In genomic region chr14:118282917-118283316, GRCm38 (mm10) we compare ENCODE assay signal across 19 mouse cellular contexts. TPM values are rescaled to one million over a fixed set of nuclear protein-coding genes. Genes with fewer than 3 reads are reported as not detected.
DNase-seq lines count a peak whose midpoint lies in the region; ATAC-seq and TF ChIP-seq lines count a peak whose summit lies in the region.
"Had no signal": no experiment of that assay in that cellular context is flagged by ENCODE, and none has a peak within 500 bp of the region (broad histone marks: within the 10 kb centered on the region; RNA-seq: fewer than 3 reads in every experiment).

No protein-coding gene starts in this region.

- DNase-seq in R1 (ENCODE audit: low read depth, low spot score), result peak; percentile 27
- DNase-seq in intestine, embryonic 14.5 days (ENCODE audit: low spot score), result no peak
- DNase-seq in limb, embryonic 14.5 days (ENCODE audit: low spot score), result peak; percentile 31
- DNase-seq in forebrain, embryonic 10.5 days (ENCODE audit: extremely low spot score, low spot score), result no peak
- no peak for DNase-seq in heart, adult 11 months
- no peak for DNase-seq in urinary bladder, postnatal 36 days (ENCODE audit: low spot score in 2 of 2)
- DNase-seq: cerebellum, adult 2 months; embryo, embryonic 11 days; forebrain, postnatal 0 days; gastrocnemius, postnatal 36 days had no signal

- H3K9me3 ChIP-seq in intestine, embryonic 14.5 days (ENCODE audit: control insufficient read depth, low read length), result peaks cover 6% of the 10 kb centered on the region; the same call in 1 of the 2 replicates
- H3K9me3 ChIP-seq in kidney, embryonic 15.5 days (replicated peaks), result no peaks in the 10 kb centered on the region
- H3K9me3 ChIP-seq in limb, embryonic 14.5 days (ENCODE audit: control insufficient read depth, low read length), result peaks cover 9% of the 10 kb centered on the region; the same call in 1 of the 2 replicates
- peaks cover 14% of the 10 kb centered on the region; the same call in 1 of the 2 replicates for H3K9me3 ChIP-seq in forebrain, embryonic 10.5 days
- H3K9me3 ChIP-seq: heart, embryonic 15.5 days had no signal

- 57% methylated on average over 14 of the region's 14 CpGs for WGBS in intestine, embryonic 14.5 days
- 52% methylated on average over 14 of the region's 14 CpGs for WGBS in kidney, embryonic 15.5 days
- WGBS in limb, embryonic 14.5 days, result 18% methylated on average over 14 of the region's 14 CpGs
- 86% methylated on average over 14 of the region's 14 CpGs for WGBS in forebrain, embryonic 10.5 days

- no peaks in the 10 kb centered on the region for H3K27me3 ChIP-seq in intestine, embryonic 14.5 days (replicated peaks; ENCODE audit: control insufficient read depth, insufficient read depth, low read length)
- H3K27me3 ChIP-seq in kidney, embryonic 15.5 days, result no peaks in the 10 kb centered on the region
- H3K27me3 ChIP-seq in limb, embryonic 14.5 days (ENCODE audit: control insufficient read depth, insufficient read depth, low read length), result no peaks in the 10 kb centered on the region
- H3K27me3 ChIP-seq in forebrain, embryonic 10.5 days (ENCODE audit: poor library complexity, severe bottlenecking), result no peaks in the 10 kb centered on the region
- H3K27me3 ChIP-seq: heart, embryonic 15.5 days; megakaryocyte, embryonic 14.5 days; neural tube, embryonic 12.5 days had no signal

- H3K9ac ChIP-seq in intestine, embryonic 14.5 days (ENCODE audit: low read length), result no peak overlapping the region
- H3K9ac ChIP-seq in kidney, embryonic 15.5 days, result no peak overlapping the region
- H3K9ac ChIP-seq in limb, embryonic 14.5 days (ENCODE audit: low read depth, low read length, severe bottlenecking), result no peak overlapping the region
- H3K9ac ChIP-seq: forebrain, postnatal 0 days; heart, embryonic 15.5 days; liver, embryonic 14.5 days; neural tube, embryonic 12.5 days had no signal

- H3K36me3 ChIP-seq in intestine, embryonic 14.5 days (ENCODE audit: control insufficient read depth, insufficient read depth, low read length), result no peaks in the 10 kb centered on the region
- H3K36me3 ChIP-seq in kidney, embryonic 15.5 days, result no peaks in the 10 kb centered on the region
- H3K36me3 ChIP-seq in limb, embryonic 14.5 days (ENCODE audit: control insufficient read depth, insufficient read depth, low read length), result no peaks in the 10 kb centered on the region
- H3K36me3 ChIP-seq in forebrain, embryonic 10.5 days (replicated peaks), result no peaks in the 10 kb centered on the region
- H3K36me3 ChIP-seq: heart, embryonic 15.5 days; neural tube, embryonic 12.5 days had no signal

- H3K4me1 ChIP-seq in intestine, embryonic 14.5 days (replicated peaks; ENCODE audit: control insufficient read depth, insufficient read depth, low read length), result no peaks in the 10 kb centered on the region
- H3K4me1 ChIP-seq in kidney, embryonic 15.5 days, result no peaks in the 10 kb centered on the region
- 0 out of 2 replicates have a peak, but pooled peaks cover 3% of the 10 kb centered on the region for H3K4me1 ChIP-seq in limb, embryonic 14.5 days (ENCODE audit: control insufficient read depth, insufficient read depth, low read length)
- H3K4me1 ChIP-seq in forebrain, embryonic 10.5 days, result no peaks in the 10 kb centered on the region
- H3K4me1 ChIP-seq: heart, embryonic 15.5 days; megakaryocyte, embryonic 14.5 days; neural tube, embryonic 12.5 days had no signal

- no peak overlapping the region for H3K4me2 ChIP-seq in intestine, embryonic 14.5 days (ENCODE audit: low read length)
- no peak overlapping the region for H3K4me2 ChIP-seq in kidney, embryonic 15.5 days
- H3K4me2 ChIP-seq in limb, embryonic 14.5 days (replicated peaks; ENCODE audit: low read depth, low read length, severe bottlenecking), result no peak overlapping the region
- H3K4me2 ChIP-seq: heart, embryonic 15.5 days; neural tube, embryonic 12.5 days had no signal

- no peak overlapping the region for H3K27ac ChIP-seq in intestine, embryonic 14.5 days (ENCODE audit: low read depth)
- no peak overlapping the region for H3K27ac ChIP-seq in kidney, embryonic 15.5 days
- no peak overlapping the region for H3K27ac ChIP-seq in limb, embryonic 14.5 days (replicated peaks; ENCODE audit: low read depth, low read length)
- H3K27ac ChIP-seq in forebrain, embryonic 10.5 days, result no peak overlapping the region
- H3K27ac ChIP-seq: heart, embryonic 15.5 days; liver, embryonic 14.5 days; neural tube, embryonic 12.5 days had no signal

- peak; percentile 86 for ATAC-seq in intestine, embryonic 14.5 days (replicated peaks; ENCODE audit: low FRiP score, low TSS enrichment, low read depth)
- peak; percentile 75 for ATAC-seq in kidney, embryonic 15.5 days (replicated peaks; ENCODE audit: low FRiP score)
- ATAC-seq in limb, embryonic 14.5 days (ENCODE audit: low FRiP score, low read depth), result peak; percentile 55; the same call in 1 of the 2 replicates
- ATAC-seq: forebrain, postnatal 0 days had no signal

- no peak for TF ChIP-seq POLR2A in limb, embryonic 14.5 days (IDR thresholded peaks at IDR 0.05; ENCODE audit: borderline replicate concordance, extremely low read depth, insufficient read depth, insufficient read length)

- no peak overlapping the region for H3K4me3 ChIP-seq in intestine, embryonic 14.5 days (ENCODE audit: low read depth, low read length)
- H3K4me3 ChIP-seq in kidney, embryonic 15.5 days (replicated peaks), result no peak overlapping the region
- no peak overlapping the region for H3K4me3 ChIP-seq in limb, embryonic 14.5 days (replicated peaks; ENCODE audit: low read length)
- no peak overlapping the region for H3K4me3 ChIP-seq in forebrain, embryonic 10.5 days
- H3K4me3 ChIP-seq: erythroblast, embryonic 14.5 days; heart, embryonic 15.5 days; megakaryocyte, embryonic 14.5 days; neural tube, embryonic 12.5 days had no signal

RNA-seq across cellular contexts. Expression of gene Gm9376, which starts 16.2 kb away (rescaled TPM):
- polyA plus RNA-seq in intestine, embryonic 14.5 days (2014; fragmentation: Nextera tagmentation; extraction: Ambion mirVana), result not detected in 2 replicates
- polyA plus RNA-seq in kidney, embryonic 15.5 days (2015; fragmentation: Nextera tagmentation; extraction: Ambion mirVana), result not detected in 2 replicates
- polyA plus RNA-seq in limb, embryonic 14.5 days (2012; rRNA removed), result not detected in 2 replicates
- polyA plus RNA-seq in limb, embryonic 14.5 days (2014; fragmentation: Nextera tagmentation; extraction: Ambion mirVana), result not detected in 2 replicates
- polyA plus RNA-seq in forebrain, embryonic 10.5 days (2016; fragmentation: Nextera tagmentation; extraction: Ambion mirVana), result not detected in 2 replicates
- polyA plus RNA-seq: brain, embryonic 14.5 days; cerebellum, adult 2 months; erythroblast, embryonic 14.5 days; forebrain, postnatal 0 days; heart, embryonic 15.5 days; hindbrain, embryonic 11.5 days; liver, embryonic 14.5 days; midbrain, postnatal 0 days; neural tube, embryonic 12.5 days had no signal

RNA-seq across cellular contexts. Expression of gene Sox21, which starts 46.1 kb away (rescaled TPM):
- not detected in 2 replicates for polyA plus RNA-seq in intestine, embryonic 14.5 days (2014; fragmentation: Nextera tagmentation; extraction: Ambion mirVana)
- 0.08 TPM in 1 of 2 replicates, not detected in the other for polyA plus RNA-seq in kidney, embryonic 15.5 days (2015; fragmentation: Nextera tagmentation; extraction: Ambion mirVana)
- polyA plus RNA-seq in limb, embryonic 14.5 days (2012; rRNA removed), result 0.85 and 0.98 TPM in 2 replicates
- polyA plus RNA-seq in limb, embryonic 14.5 days (2014; fragmentation: Nextera tagmentation; extraction: Ambion mirVana), result 0.65 and 0.84 TPM in 2 replicates
- 7.9 and 8.7 TPM in 2 replicates for polyA plus RNA-seq in forebrain, embryonic 10.5 days (2016; fragmentation: Nextera tagmentation; extraction: Ambion mirVana)
- polyA plus RNA-seq: heart, embryonic 15.5 days; liver, embryonic 14.5 days had no signal

Comparison
In these comparisons a context has a peak if more than half of its experiments do, and no peak if none do; other contexts are left out.
1. DNase-seq: peak in R1 (single experiment) and limb, embryonic 14.5 days (single experiment); none in intestine, embryonic 14.5 days (single experiment), forebrain, embryonic 10.5 days (single experiment), heart, adult 11 months (single experiment) and urinary bladder, postnatal 36 days (0 of 2).
2. Peak in every context shown above with its lines, with median percentiles within 50 percentile points of each other: ATAC-seq.